ENCODE assay signal across 9 mouse cellular contexts in genomic region chr13:64267151-64267550, GRCm38 (mm10). TPM values are rescaled to one million over a fixed set of nuclear protein-coding genes. Genes with fewer than 3 reads are reported as not detected.
DNase-seq lines count a peak whose midpoint lies in the region; ATAC-seq lines count a peak whose summit lies in the region.
"Had no signal": no experiment of that assay in that cellular context is flagged by ENCODE, and none has a peak within 500 bp of the region (broad histone marks: within the 10 kb centered on the region; RNA-seq: fewer than 3 reads in every experiment).

No protein-coding gene starts in this region.

- H3K9me3 ChIP-seq in heart, embryonic 12.5 days (replicated peaks) = no peaks in the 10 kb centered on the region
- H3K9me3 ChIP-seq in lung, embryonic 16.5 days (ENCODE audit: control insufficient read depth, low read length) = no peaks in the 10 kb centered on the region
- H3K9me3 ChIP-seq in embryonic facial prominence, embryonic 10.5 days = 0 out of 2 replicates have a peak, but pooled peaks cover 2% of the 10 kb centered on the region
- H3K9me3 ChIP-seq in neural tube, embryonic 13.5 days = no peaks in the 10 kb centered on the region

- H3K9ac ChIP-seq in heart, embryonic 12.5 days = peak overlapping the region; percentile 33; the same call in 1 of the 2 replicates
- no peak overlapping the region for H3K9ac ChIP-seq in lung, embryonic 16.5 days (ENCODE audit: low read length)
- no peak overlapping the region for H3K9ac ChIP-seq in neural tube, embryonic 13.5 days

- H3K27me3 ChIP-seq in heart, embryonic 12.5 days (replicated peaks) = no peaks in the 10 kb centered on the region
- H3K27me3 ChIP-seq in lung, embryonic 16.5 days (ENCODE audit: control insufficient read depth, insufficient read depth, low read depth, low read length) = no peaks in the 10 kb centered on the region
- H3K27me3 ChIP-seq in embryonic facial prominence, embryonic 10.5 days (replicated peaks; ENCODE audit: low read depth, poor library complexity, severe bottlenecking) = no peaks in the 10 kb centered on the region
- H3K27me3 ChIP-seq in neural tube, embryonic 13.5 days = no peaks in the 10 kb centered on the region

- no peak for DNase-seq in heart, adult 8-10 months (ENCODE audit: low spot score)
- DNase-seq in lung, adult 18-20 months = no peak
- DNase-seq in embryonic facial prominence, embryonic 10.5 days (ENCODE audit: low spot score) = peak; percentile 14
- DNase-seq in layer of hippocampus, postnatal 36 days = no peak

- H3K36me3 ChIP-seq in heart, embryonic 12.5 days = no peaks in the 10 kb centered on the region
- H3K36me3 ChIP-seq in lung, embryonic 16.5 days (ENCODE audit: control insufficient read depth, insufficient read depth, low read length) = no peaks in the 10 kb centered on the region
- no peaks in the 10 kb centered on the region for H3K36me3 ChIP-seq in embryonic facial prominence, embryonic 10.5 days (replicated peaks)
- H3K36me3 ChIP-seq in neural tube, embryonic 13.5 days = no peaks in the 10 kb centered on the region

- H3K27ac ChIP-seq in heart, embryonic 12.5 days (ENCODE audit: poor library complexity, severe bottlenecking) = no peak overlapping the region; the same call in 1 of the 2 replicates
- no peak overlapping the region for H3K27ac ChIP-seq in lung, embryonic 16.5 days (ENCODE audit: low read length)
- H3K27ac ChIP-seq in embryonic facial prominence, embryonic 10.5 days (replicated peaks) = no peak overlapping the region
- no peak overlapping the region for H3K27ac ChIP-seq in neural tube, embryonic 13.5 days (replicated peaks)

- 21% methylated on average over 9 of the region's 9 CpGs for WGBS in heart, embryonic 12.5 days
- WGBS in lung, embryonic 16.5 days = 17% methylated on average over 9 of the region's 9 CpGs
- WGBS in embryonic facial prominence, embryonic 10.5 days = 34% methylated on average over 9 of the region's 9 CpGs
- WGBS in neural tube, embryonic 13.5 days = 20% methylated on average over 9 of the region's 9 CpGs

- H3K4me1 ChIP-seq in heart, embryonic 12.5 days (replicated peaks) = peaks cover 13% of the 10 kb centered on the region
- no peaks in the 10 kb centered on the region; the same call in 1 of the 2 replicates for H3K4me1 ChIP-seq in lung, embryonic 16.5 days (replicated peaks; ENCODE audit: control insufficient read depth, insufficient read depth, low read length)
- H3K4me1 ChIP-seq in embryonic facial prominence, embryonic 10.5 days = peaks cover 5% of the 10 kb centered on the region; the same call in 1 of the 2 replicates
- H3K4me1 ChIP-seq in neural tube, embryonic 13.5 days (replicated peaks) = peaks cover 6% of the 10 kb centered on the region; the same call in 1 of the 2 replicates

- H3K4me2 ChIP-seq in heart, embryonic 12.5 days = peak overlapping the region; percentile 45
- H3K4me2 ChIP-seq in lung, embryonic 16.5 days (ENCODE audit: low read depth, low read length) = no peak overlapping the region
- no peak overlapping the region for H3K4me2 ChIP-seq in neural tube, embryonic 13.5 days

- no peak overlapping the region for H3K4me3 ChIP-seq in heart, embryonic 12.5 days
- H3K4me3 ChIP-seq in lung, embryonic 16.5 days (ENCODE audit: low read length) = no peak overlapping the region
- H3K4me3 ChIP-seq in embryonic facial prominence, embryonic 10.5 days = no peak overlapping the region
- no peak overlapping the region for H3K4me3 ChIP-seq in neural tube, embryonic 13.5 days

- 0 out of 2 replicates have a peak, but pooled peaks have one; percentile 63 for ATAC-seq in heart, embryonic 12.5 days (ENCODE audit: insufficient number of reproducible peaks, low FRiP score)
- ATAC-seq in lung, embryonic 16.5 days (ENCODE audit: low read depth) = 0 out of 2 replicates have a peak, but pooled peaks have one; percentile 45
- 0 out of 2 replicates have a peak, but pooled peaks have one; percentile 36 for ATAC-seq in neural tube, embryonic 13.5 days (ENCODE audit: low read depth)
- ATAC-seq: activated CD4-positive, CD25-positive, alpha-beta regulatory T cell, adult 4 months; inflammation-experienced regulatory T-cells, adult 6 months had no signal

RNA-seq across cellular contexts. Expression of gene Cdc14b, which starts 7.9 kb away (rescaled TPM):
- 21.7 and 22.1 TPM in 2 replicates for polyA plus RNA-seq in heart, embryonic 12.5 days (2016; fragmentation: Nextera tagmentation; extraction: Ambion mirVana)
- 10 to 100 TPM in 2 of 4 experiments, 1 to 10 TPM in 2; 7.7 to 11.5 (median 9.7) TPM for total RNA-seq in heart, adult 8-10 months (2022)
- polyA plus RNA-seq in lung, embryonic 16.5 days (2015; fragmentation: Nextera tagmentation; extraction: Ambion mirVana) = 8.6 and 8.7 TPM in 2 replicates
- 28.4 and 32.2 TPM in 2 replicates for polyA plus RNA-seq in embryonic facial prominence, embryonic 10.5 days (2016; fragmentation: Nextera tagmentation; extraction: Ambion mirVana)
- polyA plus RNA-seq in neural tube, embryonic 13.5 days (2015; fragmentation: Nextera tagmentation; extraction: Ambion mirVana) = 3.4 and 4.6 TPM in 2 replicates
- total RNA-seq in layer of hippocampus, postnatal 36 days (2021) = 10 to 100 TPM in 1 of 2 experiments, 1 to 10 TPM in 1; 8.8 to 10.2 TPM

RNA-seq across cellular contexts. Expression of gene Aaed1, which starts 45.4 kb away (rescaled TPM):
- polyA plus RNA-seq in heart, embryonic 12.5 days (2016; fragmentation: Nextera tagmentation; extraction: Ambion mirVana) = 89.0 and 93.6 TPM in 2 replicates
- total RNA-seq in heart, adult 8-10 months (2022) = 10 to 100 TPM; 56.9 to 69.9 (median 65.3) TPM
- polyA plus RNA-seq in lung, embryonic 16.5 days (2015; fragmentation: Nextera tagmentation; extraction: Ambion mirVana) = 60.9 and 62.4 TPM in 2 replicates
- polyA plus RNA-seq in embryonic facial prominence, embryonic 10.5 days (2016; fragmentation: Nextera tagmentation; extraction: Ambion mirVana) = 31.3 and 33.5 TPM in 2 replicates
- polyA plus RNA-seq in neural tube, embryonic 13.5 days (2015; fragmentation: Nextera tagmentation; extraction: Ambion mirVana) = 17.8 and 20.9 TPM in 2 replicates
- total RNA-seq in layer of hippocampus, postnatal 36 days (2021) = 10 to 100 TPM; 16.6 to 19.7 TPM
